Mouse (Mus musculus): ENCODE measurements around the gene Ddx39b.

DNA sequence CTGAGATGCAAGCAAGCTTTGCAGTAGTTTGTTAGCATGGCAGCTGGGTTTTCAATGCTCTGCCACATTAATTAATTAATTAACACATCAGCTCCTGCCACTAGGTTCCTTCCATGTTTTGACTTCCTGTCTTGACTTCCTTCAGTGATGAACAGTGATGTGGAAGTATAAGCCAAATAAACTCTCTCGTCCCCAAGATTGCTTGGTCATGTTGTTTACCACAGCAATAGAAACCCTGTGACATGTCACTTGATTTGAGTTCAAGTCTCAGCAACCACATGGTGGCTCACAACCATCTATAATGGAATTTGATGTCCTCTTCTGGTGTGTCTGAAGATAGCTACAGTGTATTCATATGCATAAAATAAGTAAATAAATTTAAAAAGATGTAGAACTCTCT, 15.8 kb downstream of the Ddx39b start:
- no peak for TF ChIP-seq CTCF (conservative IDR thresholded peaks at IDR 0.05 in 1 of 2, IDR thresholded peaks at IDR 0.05 in 1 of 2; ENCODE audit: low read depth in 2 of 2, low read length in 2 of 2)
- TF ChIP-seq CHD2 (IDR thresholded peaks at IDR 0.05; ENCODE audit: low read length) = no peak
- no peak for TF ChIP-seq USF1 (IDR thresholded peaks at IDR 0.05; ENCODE audit: low read depth, low read length)
- TF ChIP-seq HCFC1 (IDR thresholded peaks at IDR 0.05; ENCODE audit: low read depth, low read length) = no peak
- no peak for TF ChIP-seq POLR2A (IDR thresholded peaks at IDR 0.05; ENCODE audit: low read depth, low read length)

Measured in CH12.LX (cell line).